Mouse (Mus musculus) myocyte (in vitro differentiated cells): ENCODE measurements at regions not wholly inside any gene's neighbourhood (a gene's known extent, or its start where the extent isn't known, plus 50 kb on each side); places are given as distances from the start of the nearest gene placed in this dataset.

Source experiments
- H3K27me3 ChIP-seq: one replicate; pipeline ENCODE4 v1.6.1; 2011; ENCODE audit not compliant: control insufficient read depth, insufficient read depth, insufficient read length
- H3K36me3 ChIP-seq: one replicate; pipeline ENCODE4 v1.6.1; 2011; ENCODE audit not compliant: control insufficient read depth, insufficient read depth
- H3K4me2 ChIP-seq: one replicate; pipeline ENCODE4 v1.6.1; 2011; ENCODE audit warnings: low read depth, control low read depth
- H3K4me3 ChIP-seq: one replicate; pipeline ENCODE4 v1.5.1; 2011; ENCODE audit warnings: mild to moderate bottlenecking, control low read depth, moderate library complexity
- H3K79me2 ChIP-seq: one replicate; pipeline ENCODE4 v1.6.1; 2011; ENCODE audit not compliant: control insufficient read depth, insufficient read depth
- H3ac ChIP-seq: one replicate; pipeline ENCODE4 v1.6.1; 2011; ENCODE audit not compliant: control insufficient read depth, insufficient read length
- CEBPB ChIP-seq: IDR thresholded peaks from 2 replicates; pipeline ENCODE4 v1.6.1; 2011; ENCODE audit warnings: mild to moderate bottlenecking, moderate library complexity; ENCODE audit not compliant: poor library complexity, insufficient read depth, severe bottlenecking
- E2F4 ChIP-seq: IDR thresholded peaks from one replicate; pipeline ENCODE4 v1.6.1; 2011; ENCODE audit warnings: mild to moderate bottlenecking, control low read depth, moderate library complexity; ENCODE audit not compliant: insufficient read depth
- MAX ChIP-seq: IDR thresholded peaks from one replicate; pipeline ENCODE4 v1.6.1; 2011; ENCODE audit warnings: low read depth, mild to moderate bottlenecking, control low read depth
- MYOD1 ChIP-seq, 3 experiments: IDR thresholded peaks; one replicate each; pipeline ENCODE4 v1.6.1; 2011; ENCODE audit warnings: control low read depth in 2 of 3, low read depth in 2 of 3, mild to moderate bottlenecking in 2 of 3, moderate library complexity in 1 of 3; ENCODE audit not compliant: insufficient read length in 2 of 3, control insufficient read depth in 1 of 3
- MYOG ChIP-seq, 3 experiments: IDR thresholded peaks; one replicate each; pipeline ENCODE4 v1.6.1; 2011; ENCODE audit warnings: control low read depth in 2 of 3, low read depth in 2 of 3, mild to moderate bottlenecking in 2 of 3; ENCODE audit not compliant: insufficient read length in 2 of 3, control insufficient read depth in 1 of 3, insufficient read depth in 1 of 3
- POLR2A ChIP-seq: IDR thresholded peaks from one replicate; pipeline ENCODE4 v1.6.1; 2011; ENCODE audit warnings: low read depth, mild to moderate bottlenecking, control low read depth, moderate library complexity; ENCODE audit not compliant: insufficient read length
- POLR2AphosphoS2 ChIP-seq: IDR thresholded peaks from one replicate; pipeline ENCODE4 v1.6.1; 2011; ENCODE audit warnings: low read depth, control low read depth; ENCODE audit not compliant: insufficient read length
- REST ChIP-seq: IDR thresholded peaks from one replicate; pipeline ENCODE4 v1.6.1; 2011; ENCODE audit warnings: mild to moderate bottlenecking, control low read depth, moderate library complexity; ENCODE audit not compliant: insufficient read depth, insufficient read length
- SRF ChIP-seq: IDR thresholded peaks from one replicate; pipeline ENCODE4 v1.6.1; 2011; ENCODE audit warnings: low read depth; ENCODE audit not compliant: control insufficient read depth, insufficient read length
- TCF12 ChIP-seq: IDR thresholded peaks from one replicate; pipeline ENCODE4 v1.6.1; 2011; ENCODE audit warnings: mild to moderate bottlenecking, control low read depth; ENCODE audit not compliant: poor library complexity, insufficient read depth, severe bottlenecking
- TCF3 ChIP-seq: IDR thresholded peaks from one replicate; pipeline ENCODE4 v1.6.1; 2011; ENCODE audit warnings: low read depth, control low read depth; ENCODE audit not compliant: insufficient read length
- USF1 ChIP-seq: IDR thresholded peaks from one replicate; pipeline ENCODE4 v1.6.1; 2011; ENCODE audit warnings: low read depth, mild to moderate bottlenecking, control low read depth, moderate library complexity

DNA sequence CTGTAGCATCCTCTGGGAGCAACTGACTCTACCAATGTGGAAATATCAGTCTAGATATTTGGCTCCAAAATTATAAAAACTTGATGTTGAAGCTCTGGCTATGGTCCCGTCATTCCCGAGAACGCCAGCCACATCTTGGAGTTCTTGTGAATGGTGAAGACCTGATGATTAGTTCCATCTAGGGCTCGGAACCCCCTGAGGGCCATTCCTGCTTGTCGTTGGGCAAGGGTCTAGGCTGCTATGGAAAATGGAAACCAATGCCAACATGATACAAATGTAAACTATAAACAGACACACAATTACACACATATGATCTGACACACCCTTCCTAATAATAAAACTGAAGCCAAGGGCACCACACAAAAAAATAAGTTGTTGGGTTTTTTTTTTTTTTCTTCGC lies 323.9 kb upstream of the Prickle1 start:
- Histone ChIP-seq H3K36me3 (no peaks in the 10 kb centered on the region), H3K79me2 (no peaks in the 10 kb centered on the region)

GRCm38 (mm10) chr15:93916856-93917255 lies 321.2 kb upstream of the Prickle1 start:
- H3K27me3 ChIP-seq: no peaks in the 10 kb centered on the region
- H3K4me3 ChIP-seq: no peak overlapping the region
- no peaks in the 10 kb centered on the region for H3K36me3 ChIP-seq
- no peak overlapping the region for H3ac ChIP-seq
- H3K79me2 ChIP-seq: no peaks in the 10 kb centered on the region
- H3K4me2 ChIP-seq: peak overlapping the region; percentile 44
- no peak for TF ChIP-seq E2F4
- no peak for TF ChIP-seq SRF
- TF ChIP-seq REST: no peak
- no peak for TF ChIP-seq USF1
- no peak for TF ChIP-seq MYOD1 (IDR thresholded peaks at IDR 0.05; ENCODE audit: control insufficient read depth in 1 of 3, insufficient read length in 2 of 3, low read depth in 2 of 3)
- TF ChIP-seq TCF3: no peak
- TF ChIP-seq MAX: no peak
- TF ChIP-seq POLR2AphosphoS2: no peak
- TF ChIP-seq TCF12: no peak
- no peak for TF ChIP-seq MYOG (IDR thresholded peaks at IDR 0.05; ENCODE audit: control insufficient read depth in 1 of 3, insufficient read depth in 1 of 3, insufficient read length in 2 of 3, low read depth in 2 of 3)
- TF ChIP-seq POLR2A: no peak
- no peak for TF ChIP-seq CEBPB

More for the DNA sequence above, 323.9 kb upstream of the Prickle1 start:
- Histone ChIP-seq H3K27me3 (no peaks in the 10 kb centered on the region), H3K4me3 (no peak overlapping the region), H3K4me2 (no peak overlapping the region), H3ac (no peak overlapping the region)
- TF ChIP-seq POLR2AphosphoS2 (no peak), POLR2A (no peak), CEBPB (no peak), SRF (no peak), MYOD1 (IDR thresholded peaks at IDR 0.05; ENCODE audit: control insufficient read depth in 1 of 3, insufficient read length in 2 of 3, low read depth in 2 of 3) (no peak), MAX (no peak), USF1 (no peak), TCF12 (no peak), E2F4 (no peak), REST (no peak), MYOG (IDR thresholded peaks at IDR 0.05; ENCODE audit: control insufficient read depth in 1 of 3, insufficient read depth in 1 of 3, insufficient read length in 2 of 3, low read depth in 2 of 3) (no peak), TCF3 (no peak)

DNA sequence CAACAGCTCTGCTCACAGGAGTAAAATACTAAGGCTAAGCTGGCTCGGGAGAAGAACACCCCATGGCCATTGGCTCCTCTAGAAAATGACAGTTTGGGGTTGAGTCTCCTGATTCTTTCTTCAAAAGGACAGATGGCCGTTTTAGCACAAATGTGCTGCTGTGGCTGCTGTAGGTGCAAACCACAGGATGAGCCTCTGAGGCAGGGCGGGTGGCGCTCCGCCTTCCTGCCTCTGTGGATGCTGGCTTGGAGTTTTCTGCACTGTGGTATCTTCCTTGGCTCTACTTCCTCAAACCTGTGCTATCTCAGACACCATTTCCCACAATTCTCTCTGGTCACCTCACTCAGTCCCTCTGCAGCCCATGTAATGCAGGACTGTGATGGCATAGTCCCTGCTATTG lies 317.8 kb upstream of the Prickle1 start:
- Histone ChIP-seq H3K4me3 (no peak overlapping the region), H3K27me3 (no peaks in the 10 kb centered on the region), H3K36me3 (no peaks in the 10 kb centered on the region), H3K79me2 (no peaks in the 10 kb centered on the region), H3K4me2 (no peak overlapping the region), H3ac (no peak overlapping the region)
- no peak for TF ChIP-seq MYOD1 (IDR thresholded peaks at IDR 0.05; ENCODE audit: control insufficient read depth in 1 of 3, insufficient read length in 2 of 3, low read depth in 2 of 3)
- TF ChIP-seq POLR2A: no peak
- no peak for TF ChIP-seq REST

GRCm38 (mm10) chr15:93913041-93913440 lies 317.4 kb upstream of the Prickle1 start:
- H3K36me3 ChIP-seq: no peaks in the 10 kb centered on the region
- H3K79me2 ChIP-seq: no peaks in the 10 kb centered on the region
- no peak for TF ChIP-seq POLR2AphosphoS2
- TF ChIP-seq MYOD1 (IDR thresholded peaks at IDR 0.05; ENCODE audit: control insufficient read depth in 1 of 3, insufficient read length in 2 of 3, low read depth in 2 of 3): no peak
- no peak for TF ChIP-seq MYOG (IDR thresholded peaks at IDR 0.05; ENCODE audit: control insufficient read depth in 1 of 3, insufficient read depth in 1 of 3, insufficient read length in 2 of 3, low read depth in 2 of 3)
- TF ChIP-seq TCF3: no peak
- no peak for TF ChIP-seq POLR2A
- TF ChIP-seq E2F4: no peak
- no peak for TF ChIP-seq TCF12
- TF ChIP-seq REST: no peak
- TF ChIP-seq USF1: no peak
- no peak for TF ChIP-seq CEBPB
- TF ChIP-seq MAX: no peak
- no peak for TF ChIP-seq SRF
- no peak overlapping the region for H3K4me2 ChIP-seq
- H3K4me3 ChIP-seq: no peak overlapping the region
- H3ac ChIP-seq: no peak overlapping the region
- H3K27me3 ChIP-seq: no peaks in the 10 kb centered on the region

GRCm38 (mm10) chr15:93910981-93911431 lies 315.3 kb upstream of the Prickle1 start:
- no peak overlapping the region for H3K4me2 ChIP-seq

More at GRCm38 (mm10) chr15:93910981-93911431, 315.3 kb upstream of the Prickle1 start:
- Histone ChIP-seq H3K27me3 (no peaks in the 10 kb centered on the region), H3K79me2 (no peaks in the 10 kb centered on the region), H3K4me3 (no peak overlapping the region), H3ac (no peak overlapping the region), H3K36me3 (no peaks in the 10 kb centered on the region)
- TF ChIP-seq MAX: no peak
